Mouse (Mus musculus) embryonic facial prominence, embryonic 15.5 days (tissue): ENCODE results near the gene Kctd20. TPM values are rescaled to one million over a fixed set of nuclear protein-coding genes. Genes with fewer than 3 reads are reported as not detected.

Experiments used
- ATAC-seq: fragments of 200-750 bp; cut with Nextera tagmentation; 2 replicates; pipeline ENCODE4 v1.8.0; 2017; ENCODE audit warnings: low read depth, moderate TSS enrichment; ENCODE audit not compliant: insufficient number of reproducible peaks, low FRiP score, low TSS enrichment
- H3K27ac ChIP-seq: fragments of 300-500 bp; sonication (generic); replicated peaks from 2 replicates; pipeline ENCODE4 v1.5.1; 2015; ENCODE audit warnings: mild to moderate bottlenecking, inconsistent platforms
- H3K27me3 ChIP-seq: fragments of 300-500 bp; sonication (generic); 2 replicates; pipeline ENCODE4 v1.6.1; 2015; ENCODE audit warnings: inconsistent platforms
- H3K36me3 ChIP-seq: fragments of 300-500 bp; sonication (generic); 2 replicates; pipeline ENCODE4 v1.6.1; 2015; ENCODE audit warnings: mild to moderate bottlenecking, inconsistent platforms
- H3K4me1 ChIP-seq: fragments of 300-500 bp; sonication (generic); 2 replicates; pipeline ENCODE4 v1.6.1; 2015; ENCODE audit warnings: inconsistent platforms
- H3K4me2 ChIP-seq: fragments of 300-500 bp; sonication (generic); replicated peaks from 2 replicates; pipeline ENCODE4 v1.6.1; 2015; ENCODE audit warnings: mild to moderate bottlenecking, inconsistent platforms
- H3K4me3 ChIP-seq: fragments of 300-500 bp; sonication (generic); replicated peaks from 2 replicates; pipeline ENCODE4 v1.5.1; 2015; ENCODE audit warnings: mild to moderate bottlenecking, inconsistent platforms
- H3K9ac ChIP-seq: fragments of 300-500 bp; sonication (generic); 2 replicates; pipeline ENCODE4 v1.6.1; 2015; ENCODE audit warnings: inconsistent platforms
- H3K9me3 ChIP-seq: fragments of 300-500 bp; sonication (generic); replicated peaks from 2 replicates; pipeline ENCODE4 v1.6.1; 2016; ENCODE audit warnings: inconsistent platforms
- WGBS: fragments of 180-500 bp; shearing (Covaris S2); methylation state at CpG from one replicate; pipeline ENCODE4 v1.1.7; 2015; 5-methylcytosine and 5-hydroxymethylcytosine counted together
- polyA plus RNA-seq: library from polyadenylated mRNA; unstranded; fragments of >200 nt; fragmentation: Nextera tagmentation; extraction: Ambion mirVana; gene quantifications from 2 replicates; pipeline ENCODE4 v1.2.1, GENCODE M21; 2015

Kctd20 gene
- polyA plus RNA-seq, 1 experiment from 2014 or later = 90.9 TPM

DNA sequence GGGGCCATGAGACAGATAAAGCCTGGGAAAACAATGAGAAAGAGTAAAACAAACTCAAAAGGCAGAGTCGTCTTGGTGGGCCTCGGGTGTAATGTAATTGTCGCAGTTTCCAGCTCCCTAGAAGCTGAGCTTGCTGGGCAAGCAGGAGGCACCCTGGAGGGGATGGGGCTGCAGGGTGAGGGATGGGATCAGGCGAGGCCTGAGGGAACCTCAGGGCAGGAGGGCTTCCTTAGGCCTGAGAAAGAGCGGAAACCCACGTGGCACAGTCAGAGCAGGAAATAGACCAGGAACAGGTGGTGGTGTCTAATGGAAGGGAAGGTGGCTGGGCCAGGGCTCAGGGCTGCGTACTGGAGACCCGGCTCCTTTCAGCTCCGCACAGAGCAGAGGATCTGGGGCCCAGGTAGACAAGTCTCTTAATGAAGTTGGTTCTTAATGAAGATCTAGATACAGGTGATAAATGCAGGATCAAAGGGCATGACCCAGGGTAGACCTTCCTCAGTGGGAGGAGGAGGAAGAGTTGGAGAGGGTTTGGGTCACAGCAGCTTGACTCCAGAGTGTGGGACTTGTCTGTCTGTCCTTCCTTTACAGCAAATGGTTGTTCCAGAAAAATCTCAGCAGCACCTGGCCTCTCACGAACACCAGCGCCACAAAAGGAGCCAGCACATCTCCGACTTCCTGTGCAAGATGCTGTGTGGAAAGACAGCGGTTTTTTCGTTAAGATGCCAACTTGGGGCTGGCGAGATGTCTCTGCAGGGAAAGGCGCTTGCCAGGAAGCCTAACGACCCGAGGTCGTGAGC is 17.4 kb upstream of the Kctd20 start:
- ATAC-seq = no peak
- Histone ChIP-seq H3K4me1 (peaks cover 10% of the 10 kb centered on the region), H3K27me3 (no peaks in the 10 kb centered on the region), H3K36me3 (no peaks in the 10 kb centered on the region), H3K9me3 (no peaks in the 10 kb centered on the region), H3K27ac (no peak overlapping the region), H3K9ac (no peak overlapping the region), H3K4me3 (no peak overlapping the region), H3K4me2 (no peak overlapping the region)
- 62% methylated on average over 19 of the region's 19 CpGs for WGBS

DNA sequence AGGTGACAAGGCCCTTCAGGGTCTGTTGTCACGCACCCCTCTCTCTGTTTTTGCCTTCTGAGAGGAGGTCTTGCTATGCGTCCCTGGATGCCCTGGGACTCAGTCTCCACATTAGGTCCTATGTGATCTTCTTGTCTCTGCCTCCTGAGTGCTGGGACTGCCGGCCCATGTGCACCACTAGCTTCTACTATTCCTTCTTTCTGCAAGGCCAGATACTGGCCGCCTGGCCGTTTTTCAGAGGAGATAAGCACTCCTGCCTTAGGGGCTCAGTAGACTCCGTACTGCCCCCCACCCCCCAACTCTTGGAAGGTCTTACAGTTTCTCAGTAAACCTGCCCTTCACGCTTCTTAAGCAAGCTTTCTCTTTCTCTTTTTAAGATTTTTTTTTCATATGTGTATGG is 15.6 kb upstream of the Kctd20 start:
- Histone ChIP-seq H3K27me3 (no peaks in the 10 kb centered on the region), H3K4me3 (no peak overlapping the region), H3K9me3 (no peaks in the 10 kb centered on the region), H3K4me2 (no peak overlapping the region), H3K9ac (no peak overlapping the region), H3K36me3 (no peaks in the 10 kb centered on the region), H3K4me1 (no peaks in the 10 kb centered on the region), H3K27ac (no peak overlapping the region)
- 88% methylated on average over 7 of the region's 7 CpGs for WGBS
- ATAC-seq = no peak

DNA sequence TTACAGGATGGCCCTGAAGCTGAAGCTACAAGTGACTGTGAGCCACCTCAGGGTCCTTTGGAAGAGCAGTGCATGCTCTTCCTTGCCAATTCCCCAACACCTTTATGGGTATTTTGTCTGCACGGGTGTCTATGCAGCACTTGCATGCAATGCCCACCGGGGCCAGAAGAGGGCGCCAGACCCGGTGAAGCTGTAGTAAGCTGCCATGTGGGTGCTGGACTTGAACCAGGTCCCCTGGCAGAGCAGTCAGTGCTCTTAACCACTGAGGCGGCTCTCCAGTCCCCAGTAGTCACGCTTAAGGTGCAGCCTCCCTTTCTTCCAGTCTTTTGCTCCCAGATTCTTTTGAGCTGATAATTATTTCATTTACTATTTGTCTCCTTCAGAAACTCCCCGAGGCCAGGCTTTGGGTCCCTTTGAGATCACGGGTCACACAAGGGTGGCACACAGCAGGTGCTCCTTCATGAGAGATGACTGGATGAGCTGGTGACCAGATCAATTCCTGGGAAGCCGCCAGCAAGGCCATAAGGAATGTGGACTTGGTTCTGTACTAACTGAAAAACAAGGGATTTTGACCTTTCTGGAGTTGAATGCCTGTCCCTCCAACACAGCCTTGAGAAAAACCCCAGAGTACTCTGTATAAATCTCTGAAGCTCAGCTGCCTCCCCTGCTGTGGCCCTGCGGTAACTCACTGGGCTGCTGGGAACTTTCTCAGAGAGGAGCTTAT is 15.0 kb upstream of the Kctd20 start:
- H3K4me2 ChIP-seq = no peak overlapping the region
- H3K9ac ChIP-seq = no peak overlapping the region
- no peaks in the 10 kb centered on the region for H3K36me3 ChIP-seq
- ATAC-seq = no peak
- 78% methylated on average over 10 of the region's 10 CpGs for WGBS
- no peak overlapping the region for H3K27ac ChIP-seq
- no peaks in the 10 kb centered on the region for H3K4me1 ChIP-seq
- no peaks in the 10 kb centered on the region for H3K9me3 ChIP-seq
- no peak overlapping the region for H3K4me3 ChIP-seq
- H3K27me3 ChIP-seq = no peaks in the 10 kb centered on the region

DNA sequence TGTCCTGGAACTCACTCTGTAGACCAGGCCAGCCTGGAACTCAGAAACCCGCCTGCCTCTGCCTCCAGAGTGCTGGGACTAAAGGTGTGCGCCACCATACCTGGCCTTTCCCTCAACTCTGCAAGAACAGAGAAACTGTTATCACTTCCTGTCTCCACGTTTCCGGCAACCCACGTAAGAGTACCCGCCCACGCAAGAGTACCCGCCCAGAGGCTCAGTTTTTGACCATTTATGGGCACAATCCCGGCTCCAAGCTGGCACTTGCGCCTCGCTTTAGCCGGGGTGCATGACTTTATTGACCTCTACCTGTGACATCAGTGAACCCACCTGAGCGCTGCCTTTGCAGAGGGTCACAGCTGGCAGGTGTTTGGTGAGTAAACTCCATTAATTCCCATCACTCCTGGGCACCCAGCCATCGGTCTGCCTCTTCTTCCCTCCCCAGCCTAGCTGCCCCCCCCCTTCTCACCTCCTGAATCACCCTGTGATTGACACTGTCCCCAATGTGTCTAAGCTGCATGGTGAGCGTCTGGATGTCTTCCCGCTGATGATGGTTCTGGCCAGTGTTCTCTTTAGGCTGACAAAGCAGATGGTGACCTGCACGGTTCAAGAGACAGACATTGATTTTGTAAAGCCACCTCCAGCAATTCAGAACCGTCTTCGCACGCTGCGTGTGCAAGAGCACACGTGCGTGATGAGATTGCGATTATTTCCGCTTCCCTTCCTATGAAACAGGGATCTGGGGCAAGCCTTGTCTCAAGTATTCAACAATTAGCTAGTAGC is 10.8 kb upstream of the Kctd20 start:
- H3K4me3 ChIP-seq = no peak overlapping the region
- H3K9ac ChIP-seq = no peak overlapping the region
- no peaks in the 10 kb centered on the region for H3K4me1 ChIP-seq
- no peak for ATAC-seq
- no peaks in the 10 kb centered on the region for H3K27me3 ChIP-seq
- H3K27ac ChIP-seq = no peak overlapping the region
- no peaks in the 10 kb centered on the region for H3K9me3 ChIP-seq
- WGBS = 91% methylated on average over 25 of the region's 25 CpGs
- H3K36me3 ChIP-seq = no peaks in the 10 kb centered on the region
- no peak overlapping the region for H3K4me2 ChIP-seq

DNA sequence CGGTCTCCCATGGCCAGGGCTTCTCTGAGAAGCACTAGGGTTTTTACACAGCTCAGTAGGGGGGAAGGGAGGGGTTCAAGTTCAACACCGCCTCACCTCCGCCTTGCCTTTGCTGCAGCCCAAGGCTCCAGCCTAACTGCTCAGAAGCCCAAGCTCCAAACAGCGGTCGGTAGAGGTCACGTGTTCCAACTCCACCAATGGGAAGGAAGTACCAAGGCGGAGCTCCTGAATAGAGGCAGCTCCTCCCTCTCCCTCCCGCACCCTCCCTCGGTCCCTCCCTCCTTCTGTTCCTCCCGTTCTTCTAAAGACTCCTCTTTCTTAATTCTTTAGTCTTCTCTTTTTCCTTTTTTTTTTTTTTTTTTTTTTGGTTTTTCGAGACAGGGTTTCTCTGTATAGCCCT is 9.6 kb upstream of the Kctd20 start:
- WGBS = 81% methylated on average over 10 of the region's 11 CpGs
- H3K36me3 ChIP-seq = no peaks in the 10 kb centered on the region
- ATAC-seq = no peak
- no peaks in the 10 kb centered on the region for H3K9me3 ChIP-seq
- no peak overlapping the region for H3K4me3 ChIP-seq
- no peaks in the 10 kb centered on the region for H3K4me1 ChIP-seq
- no peak overlapping the region for H3K9ac ChIP-seq
- no peak overlapping the region for H3K27ac ChIP-seq
- H3K4me2 ChIP-seq = no peak overlapping the region
- H3K27me3 ChIP-seq = no peaks in the 10 kb centered on the region

DNA sequence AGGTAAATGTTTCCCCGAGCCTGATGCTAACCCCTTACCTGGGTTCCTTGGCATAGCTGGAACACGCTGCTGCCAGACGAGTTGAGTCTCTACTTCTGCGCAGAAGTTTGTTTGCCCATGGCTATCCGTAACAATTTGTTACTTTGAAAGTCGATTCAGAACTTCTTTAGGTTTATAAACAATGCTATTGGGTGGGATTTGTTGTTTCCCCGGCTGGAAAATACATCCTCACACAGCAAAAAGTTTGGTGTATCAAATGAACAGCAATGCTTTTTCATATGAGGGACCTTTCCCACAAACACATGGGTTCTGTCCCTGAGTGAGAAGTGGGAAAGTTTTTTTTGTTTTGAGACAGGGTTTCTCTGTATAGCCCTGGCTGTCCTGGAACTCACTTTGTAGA is 8.0 kb upstream of the Kctd20 start, which contains the start of gene Pxt1:
Gene Pxt1 (minus strand): TSS at position 101 of the 400 bp plus-strand sequence.
- H3K27me3 ChIP-seq = no peaks in the 10 kb centered on the region
- H3K4me1 ChIP-seq = no peaks in the 10 kb centered on the region
- H3K9me3 ChIP-seq = no peaks in the 10 kb centered on the region
- ATAC-seq = no peak
- H3K36me3 ChIP-seq = no peaks in the 10 kb centered on the region
- H3K27ac ChIP-seq = no peak within 1 kb of the TSS
- no peak within 1 kb of the TSS for H3K4me2 ChIP-seq
- WGBS = 84% methylated on average over 7 of the region's 7 CpGs
- no peak within 1 kb of the TSS for H3K9ac ChIP-seq
- H3K4me3 ChIP-seq = no peak within 1 kb of the TSS

DNA sequence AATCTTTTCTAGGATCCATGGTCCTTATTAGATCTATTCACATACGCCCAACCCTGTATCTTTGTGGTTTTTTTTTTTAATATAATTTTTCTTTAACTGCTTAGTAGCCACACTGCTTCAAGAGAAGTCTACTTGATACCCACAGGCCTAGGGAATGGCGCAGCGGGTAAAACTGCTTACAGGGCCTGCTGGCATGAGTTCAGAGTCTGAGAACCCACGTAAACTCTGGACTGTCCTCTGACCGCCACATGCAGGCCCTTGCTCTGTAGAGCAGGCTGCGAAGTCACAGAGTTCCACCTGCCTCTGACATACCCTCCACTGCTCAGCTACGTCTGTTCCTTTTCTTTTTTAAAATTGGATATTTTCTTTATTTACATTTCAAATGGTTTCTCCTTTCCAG is 7.3 kb upstream of the Kctd20 start:
- WGBS = 83% methylated on average over 7 of the region's 7 CpGs
- no peaks in the 10 kb centered on the region for H3K27me3 ChIP-seq
- H3K4me1 ChIP-seq = no peaks in the 10 kb centered on the region
- no peaks in the 10 kb centered on the region for H3K36me3 ChIP-seq
- no peak overlapping the region for H3K4me2 ChIP-seq
- ATAC-seq = no peak
- H3K27ac ChIP-seq = no peak overlapping the region
- H3K9me3 ChIP-seq = no peaks in the 10 kb centered on the region
- no peak overlapping the region for H3K9ac ChIP-seq
- H3K4me3 ChIP-seq = no peak overlapping the region

DNA sequence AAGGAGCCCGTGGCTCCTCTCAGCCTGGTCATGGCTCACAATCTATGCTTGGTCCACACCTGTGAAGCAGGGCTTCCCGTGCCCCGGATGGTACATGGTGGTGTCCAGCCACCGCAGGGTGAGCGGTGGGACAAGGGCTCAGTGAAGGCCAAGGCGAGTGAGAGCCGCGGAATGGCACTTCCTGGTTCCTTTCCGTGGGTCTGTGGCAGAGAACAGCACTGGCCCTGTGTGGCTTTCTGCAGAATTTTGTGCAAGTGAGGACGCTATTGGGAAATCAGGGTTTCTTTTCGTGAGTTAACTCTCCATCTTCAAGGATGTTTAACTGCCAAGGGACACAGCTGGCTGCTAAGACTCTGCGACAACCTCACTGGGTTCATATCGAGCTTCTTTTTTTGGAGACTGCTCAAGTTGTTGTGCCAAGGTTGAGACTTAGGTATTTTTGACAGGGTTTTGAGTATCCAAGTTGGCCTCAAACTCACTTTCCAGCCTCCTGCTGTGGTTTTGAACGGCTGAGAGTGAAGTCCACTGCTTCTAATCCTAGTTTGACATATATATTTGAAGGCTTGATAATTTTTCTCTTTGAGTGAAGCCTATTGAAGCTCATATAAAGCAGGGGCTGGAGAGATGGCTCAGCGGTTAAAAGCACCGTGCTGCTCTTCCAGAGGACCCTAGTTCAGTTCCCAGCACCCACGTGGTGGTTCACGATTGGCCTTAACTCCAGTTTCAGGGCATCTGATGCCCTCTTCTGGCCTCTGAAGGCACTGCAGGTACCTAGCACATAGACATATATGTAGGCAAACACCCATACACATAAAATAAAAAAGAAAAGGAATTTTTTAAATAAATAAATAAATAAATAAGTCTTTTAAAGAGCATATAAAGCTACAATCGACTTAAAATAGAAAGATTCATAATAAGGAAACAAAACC is 4.5 kb upstream of the Kctd20 start:
- peaks cover 8% of the 10 kb centered on the region; the same call in 1 of the 2 replicates for H3K4me1 ChIP-seq
- H3K9me3 ChIP-seq = no peaks in the 10 kb centered on the region
- H3K4me2 ChIP-seq = no peak overlapping the region
- H3K4me3 ChIP-seq = no peak overlapping the region
- no peak for ATAC-seq
- H3K36me3 ChIP-seq = no peaks in the 10 kb centered on the region
- H3K27me3 ChIP-seq = no peaks in the 10 kb centered on the region
- H3K27ac ChIP-seq = no peak overlapping the region
- 90% methylated on average over 19 of the region's 19 CpGs for WGBS
- no peak overlapping the region for H3K9ac ChIP-seq

DNA sequence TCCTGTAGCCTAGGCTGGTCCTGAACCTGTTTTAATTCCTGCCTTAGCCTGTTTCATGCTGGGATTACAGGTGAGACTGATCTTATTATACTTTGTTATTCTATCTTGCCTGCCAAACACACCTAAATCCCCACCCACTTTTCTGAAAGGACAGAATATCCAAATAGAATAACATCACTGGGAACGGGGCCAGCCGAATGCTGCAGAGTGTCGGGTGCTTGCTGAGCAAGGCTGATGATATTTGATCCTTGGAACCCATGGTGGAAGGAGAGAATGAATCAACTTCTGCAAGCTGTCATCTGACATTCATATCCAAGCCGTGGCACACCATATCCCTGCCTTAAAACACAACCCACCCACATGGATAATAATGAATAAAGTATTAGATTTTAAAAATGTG is 3.1 kb upstream of the Kctd20 start:
- no peaks in the 10 kb centered on the region for H3K9me3 ChIP-seq
- no peak for ATAC-seq
- no peaks in the 10 kb centered on the region for H3K27me3 ChIP-seq
- H3K4me3 ChIP-seq = no peak overlapping the region
- no peaks in the 10 kb centered on the region for H3K36me3 ChIP-seq
- H3K4me1 ChIP-seq = peaks cover 13% of the 10 kb centered on the region
- H3K27ac ChIP-seq = no peak overlapping the region
- no peak overlapping the region for H3K9ac ChIP-seq
- WGBS = 34% methylated on average over 4 of the region's 4 CpGs
- no peak overlapping the region for H3K4me2 ChIP-seq

DNA sequence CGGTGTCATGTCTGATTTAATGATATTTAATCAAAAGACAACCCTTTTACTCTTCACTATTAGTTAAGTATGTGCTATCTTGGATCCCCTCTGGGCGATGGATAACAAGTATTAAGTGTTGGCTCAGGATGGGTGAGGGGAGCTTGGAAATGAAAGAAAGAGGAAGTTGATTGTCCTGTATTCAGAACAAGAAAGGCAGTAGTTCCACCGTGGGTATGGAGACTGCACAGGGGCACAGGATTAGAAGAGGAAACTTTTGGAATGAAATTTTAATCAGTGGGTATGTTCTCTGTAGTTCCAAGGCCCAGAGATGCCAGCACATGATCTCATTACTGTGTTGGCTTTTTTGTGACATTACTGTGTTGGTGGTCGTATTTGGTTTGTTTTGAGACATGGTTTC is 999 bp upstream of the Kctd20 start:
- no peak overlapping the region for H3K9ac ChIP-seq
- no peak for ATAC-seq
- H3K27ac ChIP-seq = no peak overlapping the region
- H3K27me3 ChIP-seq = no peaks in the 10 kb centered on the region
- H3K4me2 ChIP-seq = no peak overlapping the region
- no peak overlapping the region for H3K4me3 ChIP-seq
- H3K36me3 ChIP-seq = no peaks in the 10 kb centered on the region
- no peaks in the 10 kb centered on the region for H3K9me3 ChIP-seq
- 63% methylated on average over 4 of the region's 4 CpGs for WGBS
- H3K4me1 ChIP-seq = peaks cover 20% of the 10 kb centered on the region
